Mouse (Mus musculus): ENCODE measurements around the gene Glis1. TPM values are rescaled to one million over a fixed set of nuclear protein-coding genes. Genes with fewer than 3 reads are reported as not detected.

The Glis1 gene
- polyA plus RNA-seq, 1 experiment from 2014 or later, result 1.2 TPM

DNA sequence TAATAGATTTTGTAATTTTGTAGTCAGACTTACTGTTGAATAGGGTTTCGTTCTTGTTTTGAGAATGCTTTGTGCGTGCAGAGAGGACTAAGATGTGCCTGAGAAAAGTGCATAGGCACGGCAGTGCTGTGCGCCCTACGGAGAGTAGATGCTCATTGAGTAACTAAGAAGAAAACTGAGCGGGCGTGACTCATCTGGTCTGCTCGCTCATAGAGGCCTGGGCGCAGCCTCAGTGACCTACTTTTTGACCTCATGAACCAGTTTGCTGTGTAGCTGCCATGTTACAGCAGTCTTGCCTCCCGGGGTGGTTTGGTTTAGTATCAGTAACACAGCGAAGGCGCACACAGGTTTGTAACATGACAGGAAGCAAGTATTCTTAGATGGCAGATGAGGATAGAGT, 8.8 kb upstream of the Glis1 start:
- Histone ChIP-seq H3K27me3 (replicated peaks; ENCODE audit: control insufficient read depth, insufficient read depth, low read length) (no peaks in the 10 kb centered on the region), H3K4me3 (ENCODE audit: low read depth, low read length) (no peak overlapping the region), H3K9ac (ENCODE audit: low read depth, low read length) (no peak overlapping the region), H3K9me3 (ENCODE audit: control insufficient read depth, low read length) (no peaks in the 10 kb centered on the region), H3K36me3 (ENCODE audit: control insufficient read depth, insufficient read depth, low read length) (no peaks in the 10 kb centered on the region), H3K4me2 (no peak overlapping the region), H3K4me1 (replicated peaks; ENCODE audit: control insufficient read depth, insufficient read depth, low read length) (0 out of 2 replicates have a peak, but pooled peaks cover 5% of the 10 kb centered on the region), H3K27ac (ENCODE audit: low read depth, low read length) (no peak overlapping the region)
- ATAC-seq (replicated peaks; ENCODE audit: low FRiP score), result no peak
- DNase-seq (ENCODE audit: low spot score), result no peak
- 92% methylated on average over 12 of the region's 12 CpGs for WGBS

DNA sequence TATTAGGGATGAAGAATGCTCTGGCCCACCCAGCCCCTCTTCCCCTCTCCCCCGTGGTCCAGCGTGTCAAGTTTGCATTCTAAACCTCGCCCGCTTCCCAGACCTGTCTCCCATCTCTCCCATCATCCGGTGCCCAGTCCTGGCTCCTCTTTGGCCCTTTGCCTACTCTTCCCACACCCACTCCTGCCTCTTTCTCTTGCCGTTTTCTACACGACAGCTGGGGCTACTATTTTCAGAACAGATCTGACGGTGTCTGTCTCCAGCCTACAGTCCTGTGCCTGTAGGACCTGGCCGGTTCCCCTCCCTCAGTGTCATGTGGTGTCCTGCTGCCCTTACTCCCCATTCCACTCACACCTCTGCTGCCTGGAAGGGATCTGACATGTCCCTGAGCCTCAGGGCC, 7.8 kb upstream of the Glis1 start:
- no peaks in the 10 kb centered on the region for H3K36me3 ChIP-seq (ENCODE audit: control insufficient read depth, insufficient read depth, low read length)
- H3K4me1 ChIP-seq (replicated peaks; ENCODE audit: control insufficient read depth, insufficient read depth, low read length), result no peaks in the 10 kb centered on the region
- no peak overlapping the region for H3K4me3 ChIP-seq (ENCODE audit: low read depth, low read length)
- DNase-seq (ENCODE audit: low spot score), result no peak
- no peaks in the 10 kb centered on the region for H3K9me3 ChIP-seq (ENCODE audit: control insufficient read depth, low read length)
- H3K27ac ChIP-seq (ENCODE audit: low read depth, low read length), result no peak overlapping the region
- ATAC-seq (replicated peaks; ENCODE audit: low FRiP score), result no peak
- no peak overlapping the region for H3K4me2 ChIP-seq
- no peak overlapping the region for H3K9ac ChIP-seq (ENCODE audit: low read depth, low read length)
- 73% methylated on average over 9 of the region's 9 CpGs for WGBS
- H3K27me3 ChIP-seq (replicated peaks; ENCODE audit: control insufficient read depth, insufficient read depth, low read length), result no peaks in the 10 kb centered on the region; the same call in 1 of the 2 replicates

DNA sequence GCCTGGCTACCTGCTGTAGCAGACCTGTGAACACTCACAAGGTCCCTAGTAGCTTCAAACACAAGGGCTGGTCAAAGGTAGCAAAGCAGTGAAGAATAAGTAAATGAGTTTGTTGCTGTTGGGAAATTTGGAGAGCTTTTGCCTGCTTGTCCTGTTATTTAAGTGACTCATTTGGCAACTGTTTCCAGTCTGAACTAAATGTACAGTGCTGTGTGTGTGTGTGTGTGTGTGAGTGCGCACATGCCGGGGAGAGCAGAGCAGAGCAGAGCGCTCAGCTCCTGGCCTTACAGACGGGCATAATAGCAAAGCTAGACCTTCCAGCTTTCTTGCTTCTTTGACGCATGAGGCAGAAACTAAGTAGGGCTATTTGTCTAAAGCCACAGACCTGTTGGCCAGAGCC, 1.7 kb upstream of the Glis1 start:
- 80% methylated on average over 5 of the region's 5 CpGs for WGBS
- Histone ChIP-seq H3K9me3 (ENCODE audit: control insufficient read depth, low read length) (no peaks in the 10 kb centered on the region), H3K9ac (ENCODE audit: low read depth, low read length) (no peak overlapping the region), H3K4me1 (replicated peaks; ENCODE audit: control insufficient read depth, insufficient read depth, low read length) (peaks cover 16% of the 10 kb centered on the region), H3K4me2 (no peak overlapping the region), H3K27ac (ENCODE audit: low read depth, low read length) (no peak overlapping the region), H3K36me3 (ENCODE audit: control insufficient read depth, insufficient read depth, low read length) (no peaks in the 10 kb centered on the region), H3K27me3 (replicated peaks; ENCODE audit: control insufficient read depth, insufficient read depth, low read length) (peaks cover 52% of the 10 kb centered on the region), H3K4me3 (ENCODE audit: low read depth, low read length) (no peak overlapping the region)
- DNase-seq (ENCODE audit: low spot score) (no peak), ATAC-seq (replicated peaks; ENCODE audit: low FRiP score) (no peak)

- ATAC-seq (replicated peaks; ENCODE audit: low FRiP score), result no peak
These were observed 414 bp upstream of the Glis1 start for GRCm38 (mm10) chr4:107433998-107434355.

DNA sequence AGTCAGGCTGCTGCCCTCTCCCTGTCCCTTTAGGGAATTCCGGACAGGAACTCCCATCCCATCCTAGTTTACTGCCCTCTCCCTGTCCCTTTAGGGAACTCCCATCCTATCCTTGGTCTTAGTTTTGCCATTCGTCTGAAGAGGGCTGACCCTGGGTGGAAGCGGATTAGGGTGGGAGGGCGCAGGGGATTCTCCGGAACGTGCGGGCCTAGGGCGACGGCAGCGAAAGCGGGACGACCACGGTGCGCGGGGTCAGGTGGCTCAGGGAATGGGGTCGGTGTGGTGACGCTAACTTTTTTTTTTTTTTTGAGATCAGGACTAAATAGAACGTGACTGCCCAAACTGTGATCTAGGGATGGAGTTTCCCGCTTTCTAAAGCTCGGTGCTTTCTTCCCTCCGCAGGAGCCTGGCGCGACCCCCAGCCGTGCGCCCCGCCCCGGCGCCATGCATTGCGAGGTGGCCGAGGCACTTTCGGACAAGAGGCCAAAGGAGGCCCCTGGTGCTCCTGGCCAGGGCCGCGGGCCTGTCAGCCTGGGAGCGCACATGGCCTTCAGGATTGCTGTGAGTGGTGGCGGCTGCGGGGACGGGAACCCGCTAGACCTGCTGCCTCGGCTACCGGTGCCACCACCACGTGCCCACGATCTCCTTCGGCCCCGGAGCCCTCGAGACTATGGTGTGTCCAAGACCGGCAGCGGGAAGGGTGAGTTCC, 1.0 kb downstream of the Glis1 start:
- Histone ChIP-seq H3K27ac (ENCODE audit: low read depth, low read length) (no peak overlapping the region), H3K36me3 (ENCODE audit: control insufficient read depth, insufficient read depth, low read length) (no peaks in the 10 kb centered on the region), H3K9ac (ENCODE audit: low read depth, low read length) (no peak overlapping the region), H3K4me1 (replicated peaks; ENCODE audit: control insufficient read depth, insufficient read depth, low read length) (peaks cover 16% of the 10 kb centered on the region), H3K27me3 (replicated peaks; ENCODE audit: control insufficient read depth, insufficient read depth, low read length) (peaks cover 63% of the 10 kb centered on the region), H3K9me3 (ENCODE audit: control insufficient read depth, low read length) (no peaks in the 10 kb centered on the region), H3K4me2 (peak overlapping the region; percentile 100), H3K4me3 (ENCODE audit: low read depth, low read length) (peak overlapping the region; percentile 65)
- ATAC-seq (replicated peaks; ENCODE audit: low FRiP score) (no peak), DNase-seq (ENCODE audit: low spot score) (no peak)
- WGBS, result 4% methylated on average over 47 of the region's 47 CpGs

More at GRCm38 (mm10) chr4:107433998-107434355, 414 bp upstream of the Glis1 start:
- Histone ChIP-seq H3K27me3 (replicated peaks; ENCODE audit: control insufficient read depth, insufficient read depth, low read length) (peaks cover 63% of the 10 kb centered on the region), H3K9ac (ENCODE audit: low read depth, low read length) (no peak overlapping the region), H3K9me3 (ENCODE audit: control insufficient read depth, low read length) (no peaks in the 10 kb centered on the region), H3K4me3 (ENCODE audit: low read depth, low read length) (peak overlapping the region; percentile 65), H3K36me3 (ENCODE audit: control insufficient read depth, insufficient read depth, low read length) (no peaks in the 10 kb centered on the region), H3K27ac (ENCODE audit: low read depth, low read length) (no peak overlapping the region), H3K4me2 (peak overlapping the region; percentile 100), H3K4me1 (replicated peaks; ENCODE audit: control insufficient read depth, insufficient read depth, low read length) (peaks cover 16% of the 10 kb centered on the region)
- DNase-seq (ENCODE audit: low spot score), result no peak
- 7% methylated on average over 15 of the region's 15 CpGs for WGBS

GRCm38 (mm10) chr4:107436476-107436875, 2.1 kb downstream of the Glis1 start:
- no peaks in the 10 kb centered on the region for H3K9me3 ChIP-seq (ENCODE audit: control insufficient read depth, low read length)
- H3K4me3 ChIP-seq (ENCODE audit: low read depth, low read length), result no peak overlapping the region
- peaks cover 16% of the 10 kb centered on the region for H3K4me1 ChIP-seq (replicated peaks; ENCODE audit: control insufficient read depth, insufficient read depth, low read length)
- H3K27me3 ChIP-seq (replicated peaks; ENCODE audit: control insufficient read depth, insufficient read depth, low read length), result peaks cover 63% of the 10 kb centered on the region
- no peak for DNase-seq (ENCODE audit: low spot score)
- no peaks in the 10 kb centered on the region for H3K36me3 ChIP-seq (ENCODE audit: control insufficient read depth, insufficient read depth, low read length)
- no peak overlapping the region for H3K27ac ChIP-seq (ENCODE audit: low read depth, low read length)
- H3K4me2 ChIP-seq, result no peak overlapping the region
- H3K9ac ChIP-seq (ENCODE audit: low read depth, low read length), result no peak overlapping the region
- WGBS, result 78% methylated on average over 7 of the region's 7 CpGs
- no peak for ATAC-seq (replicated peaks; ENCODE audit: low FRiP score)

- Histone ChIP-seq H3K27ac (ENCODE audit: low read depth, low read length) (no peak overlapping the region), H3K27me3 (replicated peaks; ENCODE audit: control insufficient read depth, insufficient read depth, low read length) (peaks cover 52% of the 10 kb centered on the region), H3K9ac (ENCODE audit: low read depth, low read length) (no peak overlapping the region), H3K4me2 (no peak overlapping the region), H3K4me1 (replicated peaks; ENCODE audit: control insufficient read depth, insufficient read depth, low read length) (peaks cover 15% of the 10 kb centered on the region), H3K36me3 (ENCODE audit: control insufficient read depth, insufficient read depth, low read length) (no peaks in the 10 kb centered on the region), H3K4me3 (ENCODE audit: low read depth, low read length) (no peak overlapping the region), H3K9me3 (ENCODE audit: control insufficient read depth, low read length) (no peaks in the 10 kb centered on the region)
- no peak for DNase-seq (ENCODE audit: low spot score)
- WGBS, result 83% methylated on average over 8 of the region's 8 CpGs
- ATAC-seq (replicated peaks; ENCODE audit: low FRiP score), result no peak
These were observed 4.3 kb downstream of the Glis1 start for GRCm38 (mm10) chr4:107438741-107439140.

- DNase-seq (ENCODE audit: low spot score) (no peak), ATAC-seq (replicated peaks; ENCODE audit: low FRiP score) (no peak)
- Histone ChIP-seq H3K27me3 (replicated peaks; ENCODE audit: control insufficient read depth, insufficient read depth, low read length) (peaks cover 40% of the 10 kb centered on the region), H3K9me3 (ENCODE audit: control insufficient read depth, low read length) (no peaks in the 10 kb centered on the region), H3K9ac (ENCODE audit: low read depth, low read length) (peak overlapping the region; percentile 4; the same call in 1 of the 2 replicates), H3K36me3 (ENCODE audit: control insufficient read depth, insufficient read depth, low read length) (no peaks in the 10 kb centered on the region), H3K4me1 (replicated peaks; ENCODE audit: control insufficient read depth, insufficient read depth, low read length) (peaks cover 5% of the 10 kb centered on the region), H3K4me3 (ENCODE audit: low read depth, low read length) (peak overlapping the region; percentile 31), H3K4me2 (peak overlapping the region; percentile 49), H3K27ac (ENCODE audit: low read depth, low read length) (no peak overlapping the region)
- 23% methylated on average over 13 of the region's 13 CpGs for WGBS
These were observed 5.9 kb downstream of the Glis1 start for GRCm38 (mm10) chr4:107440306-107440705.

GRCm38 (mm10) chr4:107442288-107442687, 7.9 kb downstream of the Glis1 start:
- H3K27ac ChIP-seq (ENCODE audit: low read depth, low read length), result no peak overlapping the region
- no peak for ATAC-seq (replicated peaks; ENCODE audit: low FRiP score)

More at GRCm38 (mm10) chr4:107442288-107442687, 7.9 kb downstream of the Glis1 start:
- Histone ChIP-seq H3K4me2 (no peak overlapping the region), H3K4me1 (replicated peaks; ENCODE audit: control insufficient read depth, insufficient read depth, low read length) (no peaks in the 10 kb centered on the region), H3K9ac (ENCODE audit: low read depth, low read length) (no peak overlapping the region), H3K27me3 (replicated peaks; ENCODE audit: control insufficient read depth, insufficient read depth, low read length) (peaks cover 25% of the 10 kb centered on the region), H3K36me3 (ENCODE audit: control insufficient read depth, insufficient read depth, low read length) (no peaks in the 10 kb centered on the region), H3K9me3 (ENCODE audit: control insufficient read depth, low read length) (no peaks in the 10 kb centered on the region), H3K4me3 (ENCODE audit: low read depth, low read length) (no peak overlapping the region)
- WGBS, result 74% methylated on average over 11 of the region's 11 CpGs
- no peak for DNase-seq (ENCODE audit: low spot score)

Measured in liver, embryonic 11.5 days (tissue).